Mouse (Mus musculus) spleen, adult 12 weeks (tissue): Measurements from ENCODE around the gene Zfp605.
"Not testable (repeated sequence)": the region's sequence is repeated elsewhere in the genome, so short reads cannot be mapped to it uniquely, and the experiment has no call there.

Experiments
- DNase-seq: peaks from one replicate; pipeline ENCODE4 v3.0.0; 2022; ENCODE audit warnings: low spot score

Gene Zfp605

GRCm38 (mm10) chr5:110109991-110110441 lies at the start of gene Zfp605:
Zfp605 (plus strand) TSS chr5:110110092.
- peak; percentile 52 for DNase-seq

DNA sequence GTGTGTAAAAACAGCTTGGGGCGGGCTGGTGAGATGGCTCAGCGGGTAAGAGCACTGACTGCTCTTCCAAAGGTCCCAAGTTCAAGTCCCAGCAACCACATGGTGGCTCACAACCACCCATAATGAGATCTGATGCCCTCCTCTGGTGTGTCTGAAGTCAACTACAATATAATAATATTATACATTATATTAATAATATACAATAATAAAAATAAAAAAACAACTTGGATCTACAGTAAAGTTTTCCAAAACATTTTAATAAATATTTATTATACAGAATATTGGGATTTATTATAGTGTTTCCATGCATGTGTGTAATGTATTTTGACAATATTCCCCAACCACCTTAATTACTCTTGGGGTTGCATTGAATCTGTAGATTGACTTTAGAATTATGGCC lies 37.5 kb upstream of the Zfp605 start, which contains the start of gene Gm17655:
Gene Gm17655 (minus strand): TSS at position 101 of the 400 bp plus-strand sequence.
- not testable (repeated sequence) for DNase-seq

DNA sequence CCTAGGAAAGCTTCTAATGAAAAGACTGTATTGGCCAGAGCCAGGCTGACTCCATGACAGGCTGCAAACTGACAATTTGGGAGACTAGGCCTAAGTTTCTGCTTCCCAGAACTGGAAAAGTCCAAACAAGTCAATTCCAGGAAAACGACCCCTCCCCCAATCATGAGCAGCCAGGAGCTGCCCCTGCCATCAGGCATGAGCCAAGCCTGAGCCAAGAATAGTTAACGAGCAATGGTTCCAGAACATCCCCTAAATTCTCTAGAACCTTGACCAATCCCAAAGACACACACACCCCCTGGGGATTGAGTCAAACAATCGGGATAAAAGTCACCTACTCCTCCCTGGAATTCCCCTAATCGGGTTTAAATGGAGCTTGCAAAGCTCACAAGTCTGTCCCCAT lies 26.9 kb upstream of the Zfp605 start:
- no peak for DNase-seq

DNA sequence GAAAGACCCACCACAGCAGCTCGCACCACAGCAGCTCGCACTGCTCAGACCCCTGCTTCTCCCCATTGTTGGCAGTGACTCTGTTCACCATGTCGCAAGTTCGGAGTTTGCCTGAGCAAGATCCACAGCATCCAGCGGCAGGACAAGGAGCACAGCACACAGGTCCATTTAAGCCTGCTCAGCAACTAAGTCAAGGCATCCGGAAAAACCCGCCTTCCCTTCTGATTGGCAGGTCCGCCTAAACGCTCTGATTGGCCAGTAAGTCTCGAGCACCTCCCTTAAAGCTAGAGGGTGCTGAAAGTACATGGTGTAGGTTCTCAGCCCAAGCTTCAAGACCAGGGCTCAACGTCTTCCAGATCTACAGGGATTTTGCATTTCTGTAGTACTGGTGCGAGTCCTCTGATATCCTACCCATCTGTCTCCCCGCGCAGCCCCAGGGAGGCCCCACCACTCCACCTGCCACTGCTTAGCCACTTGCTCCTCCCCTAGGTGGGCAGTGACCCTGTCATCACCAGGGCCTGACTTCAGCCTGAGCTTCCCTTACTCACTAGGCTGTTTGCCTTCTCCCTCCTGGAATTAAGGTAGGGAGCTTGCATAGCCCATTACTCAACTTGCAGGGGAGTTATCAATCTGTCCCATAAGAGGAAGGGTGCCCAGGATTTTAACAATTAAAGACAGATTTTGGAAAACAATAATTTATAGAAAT lies 23.6 kb upstream of the Zfp605 start:
- DNase-seq = no peak

- DNase-seq = no peak
These were observed 18.3 kb upstream of the Zfp605 start for GRCm38 (mm10) chr5:110091546-110091945.

- peak; percentile 69 for DNase-seq
These were observed 15.7 kb upstream of the Zfp605 start, which contains the start of gene Gm35315 for GRCm38 (mm10) chr5:110094030-110094846. Gm35315 (minus strand) TSS chr5:110094420.

- no peak for DNase-seq
These were observed 15.1 kb upstream of the Zfp605 start for GRCm38 (mm10) chr5:110094847-110095213.

DNA sequence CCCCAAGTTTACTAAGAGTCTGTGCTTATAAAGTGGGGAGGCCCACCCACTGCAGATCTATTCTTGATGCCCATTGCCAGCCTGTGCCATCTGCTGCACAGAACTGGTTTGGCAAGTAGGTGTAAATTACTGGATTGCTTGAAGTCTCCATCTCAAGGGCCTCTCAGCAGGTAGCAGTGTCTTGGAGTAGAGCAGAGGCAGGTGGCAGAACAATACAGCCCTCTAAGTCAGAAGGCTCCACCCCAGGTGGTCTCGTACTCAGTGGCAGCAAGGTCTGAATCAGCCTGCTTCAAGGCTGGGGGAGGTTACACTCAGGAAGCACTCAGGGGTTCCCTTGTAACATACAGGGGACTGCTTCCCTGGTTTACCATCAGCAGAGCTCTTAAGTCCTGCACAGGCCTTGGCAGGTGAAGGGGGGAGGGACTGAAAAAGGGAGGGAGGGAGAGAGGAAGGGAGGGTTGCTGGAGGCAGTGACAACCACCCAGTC lies 10.9 kb upstream of the Zfp605 start:
- no peak for DNase-seq

GRCm38 (mm10) chr5:110099656-110100580 lies 10.0 kb upstream of the Zfp605 start, which contains the start of gene Plcxd1:
Plcxd1 (plus strand) TSS chr5:110099969.
- no peak for DNase-seq

DNA sequence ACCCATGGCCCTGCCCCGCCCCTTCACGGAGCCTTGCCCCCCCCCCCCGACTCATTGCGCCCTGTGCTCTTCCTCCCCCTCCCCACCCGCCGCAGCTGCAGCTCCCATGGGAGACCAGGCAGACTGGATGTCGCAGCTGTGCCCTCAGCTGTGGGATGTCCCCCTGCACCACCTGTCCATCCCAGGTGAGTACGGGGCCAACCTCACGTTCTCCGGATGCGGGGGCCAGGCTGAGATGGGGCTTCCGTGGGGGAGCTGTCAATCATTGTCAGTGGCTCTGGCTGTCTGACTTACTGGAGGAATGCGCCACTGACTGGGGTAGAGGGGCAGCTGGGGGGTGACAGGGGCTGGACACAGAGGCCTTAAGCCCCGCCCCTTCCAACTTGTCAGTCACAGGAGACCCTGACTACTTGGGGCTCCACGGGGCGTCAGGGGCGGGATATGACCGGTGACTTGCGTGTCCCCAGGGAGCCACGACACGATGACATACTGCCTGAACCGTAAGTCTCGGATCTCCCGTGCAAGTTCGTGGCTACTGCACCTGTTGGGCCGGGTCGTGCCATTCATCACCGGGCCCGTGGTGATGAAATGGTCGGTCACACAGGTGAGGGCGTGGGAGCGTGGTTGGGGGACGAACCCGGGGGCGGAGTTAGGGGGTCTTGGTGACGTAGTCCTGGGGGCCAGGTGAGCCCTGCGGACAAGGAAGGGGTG lies 8.8 kb upstream of the Zfp605 start:
- DNase-seq = no peak

GRCm38 (mm10) chr5:110101716-110102347 lies 8.1 kb upstream of the Zfp605 start:
- DNase-seq = no peak

GRCm38 (mm10) chr5:110102429-110102828 lies 7.5 kb upstream of the Zfp605 start:
- DNase-seq = no peak

DNA sequence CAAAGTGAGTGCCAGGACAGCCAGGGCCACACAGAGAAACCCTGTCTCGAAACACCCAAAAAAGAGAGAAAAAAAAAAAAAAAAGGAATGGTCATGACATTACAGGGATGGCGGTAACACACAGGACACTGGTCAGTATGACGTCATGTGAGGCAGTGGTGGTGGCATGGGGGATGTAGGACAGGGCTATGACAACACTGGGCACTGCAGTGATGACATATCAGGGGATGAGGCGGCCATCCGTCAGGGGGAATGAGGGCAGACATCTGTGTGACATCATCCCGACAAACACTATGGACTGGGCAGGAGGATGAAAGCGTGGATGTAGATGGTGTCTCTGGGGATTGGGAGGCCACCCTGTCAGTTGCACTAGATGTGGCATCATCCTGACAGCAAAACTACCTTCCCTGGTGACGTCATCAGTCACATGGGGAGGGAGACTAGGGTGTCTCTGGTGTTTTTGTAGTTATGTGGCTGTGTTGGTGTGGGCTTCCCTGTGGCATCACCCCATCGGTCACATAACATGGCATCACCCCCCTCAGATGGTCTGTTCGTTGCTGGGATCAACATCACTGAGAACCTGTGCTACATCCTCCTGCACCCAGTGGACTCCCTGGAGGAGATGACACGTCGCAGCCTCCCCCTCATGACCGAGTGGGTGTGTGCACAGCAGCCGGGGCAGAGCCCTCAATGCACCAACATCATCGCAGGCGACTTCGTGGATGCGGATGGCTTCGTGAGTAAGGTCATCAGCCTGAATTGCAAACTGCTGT lies 6.9 kb upstream of the Zfp605 start:
- DNase-seq = no peak

- no peak for DNase-seq
These were observed 5.8 kb upstream of the Zfp605 start for GRCm38 (mm10) chr5:110103901-110104615.

DNA sequence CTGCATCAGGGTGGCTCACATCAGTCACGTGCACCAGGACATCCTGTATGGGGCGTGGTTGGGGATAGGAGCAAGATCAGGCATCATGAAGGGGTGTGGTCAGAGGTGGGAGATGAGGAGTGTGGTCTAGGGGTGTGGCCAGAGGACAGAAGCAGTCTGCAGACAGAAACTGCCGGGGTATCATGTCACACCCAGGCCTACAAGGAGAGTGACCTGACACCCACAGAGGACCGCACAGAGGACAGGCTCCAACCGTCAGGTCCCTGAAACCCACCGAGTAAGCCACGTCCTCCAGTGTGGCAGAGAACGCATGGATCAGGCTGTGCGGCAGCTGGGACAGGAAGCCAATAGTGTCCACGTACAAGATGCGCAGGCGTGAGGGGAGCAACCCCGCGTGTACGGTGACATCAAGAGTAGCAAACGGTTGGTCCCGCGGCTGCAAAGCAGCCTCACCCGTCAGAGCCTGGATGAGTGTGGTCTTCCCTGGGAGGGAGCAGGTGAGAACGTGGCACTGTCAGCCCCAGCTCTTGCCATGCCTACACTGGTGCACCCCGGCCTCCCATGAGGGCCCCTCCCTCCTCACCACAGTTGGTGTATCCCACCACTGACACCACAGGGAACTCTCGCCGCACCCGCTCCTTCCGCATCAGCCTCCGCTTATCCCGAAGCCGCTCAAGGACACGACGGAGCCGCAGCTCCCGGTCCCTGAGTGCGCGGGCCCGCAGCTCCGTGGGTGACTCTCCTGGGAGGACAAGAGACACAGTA lies 5.1 kb upstream of the Zfp605 start:
- no peak for DNase-seq

DNA sequence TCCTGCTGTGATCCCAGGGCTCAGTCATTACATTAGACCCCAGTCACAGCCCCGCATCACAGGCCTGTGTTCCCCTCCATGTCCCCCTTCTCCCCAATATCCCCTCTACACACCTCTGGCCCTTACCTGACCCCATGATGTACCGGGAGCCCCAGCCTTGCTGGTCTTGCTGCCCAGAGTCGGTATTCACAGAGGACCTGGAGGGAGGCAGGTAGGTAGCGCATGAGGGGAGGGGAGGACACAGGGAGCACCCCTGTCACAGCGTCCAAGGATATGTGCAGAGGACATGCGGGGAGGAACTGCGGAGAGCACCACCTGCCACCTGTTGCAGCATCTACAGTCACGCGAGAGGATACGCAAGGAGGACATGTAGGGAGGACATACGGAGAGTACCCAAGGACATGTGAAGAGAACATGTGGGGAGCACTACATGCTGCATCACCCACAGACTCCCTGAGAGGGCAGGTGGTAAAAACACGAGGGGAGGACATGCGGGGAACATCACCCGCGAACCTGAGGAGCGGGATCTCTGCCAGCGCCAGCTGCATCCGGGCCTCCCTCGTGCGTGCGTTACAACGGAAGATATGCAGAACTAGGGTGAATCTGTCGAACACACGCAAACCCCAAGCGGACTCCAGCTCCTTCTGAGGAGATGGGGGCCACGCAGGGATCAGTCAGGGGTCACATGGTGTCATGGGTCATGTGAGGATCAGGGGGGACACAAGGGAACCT lies 3.6 kb upstream of the Zfp605 start:
- DNase-seq = no peak

DNA sequence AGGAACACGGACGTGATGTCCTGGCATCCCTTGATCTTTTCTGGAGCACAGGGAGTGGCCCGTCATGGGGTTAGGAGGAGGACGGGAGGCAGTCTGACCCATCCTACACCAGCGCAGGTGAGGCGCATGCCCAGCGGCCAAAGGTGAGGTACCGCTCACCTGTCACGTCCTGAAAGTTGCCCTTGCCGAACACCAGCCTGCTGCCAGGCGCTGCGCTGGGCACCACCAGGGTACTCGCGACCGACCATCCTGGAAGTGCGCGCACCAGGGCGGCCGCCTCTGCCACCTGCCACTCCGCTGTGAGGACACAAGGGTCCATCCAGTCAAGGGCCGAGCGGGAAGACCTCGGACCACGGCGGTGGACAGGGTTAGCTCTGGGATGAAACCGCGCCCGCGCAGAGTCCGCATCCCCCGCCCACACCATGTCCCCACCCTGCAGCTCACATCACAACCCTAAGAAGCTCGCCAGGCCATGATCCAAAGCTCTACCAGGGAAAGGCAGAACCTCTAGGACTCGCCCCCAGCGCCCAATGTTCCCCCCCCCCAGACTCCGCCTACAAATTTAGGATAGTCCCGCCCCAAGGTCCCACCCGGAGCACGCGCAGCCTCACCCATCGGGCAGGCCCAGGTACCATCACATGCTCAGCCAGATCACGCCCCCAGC lies 2.9 kb upstream of the Zfp605 start:
- DNase-seq = no peak
